Mouse (Mus musculus): ENCODE measurements around the gene Rnf152. TPM values are rescaled to one million over a fixed set of nuclear protein-coding genes. Genes with fewer than 3 reads are reported as not detected.
A peak's percentile ranks its signal among the peaks of the same experiment; 100 is the strongest.

Gene Rnf152
- polyA plus RNA-seq, 1 experiment from 2014 or later = 1.8 TPM

- H3K27me3 ChIP-seq (replicated peaks) = no peaks in the 10 kb centered on the region
- no peaks in the 10 kb centered on the region for H3K36me3 ChIP-seq
- H3K4me3 ChIP-seq (replicated peaks) = no peak overlapping the region
- peaks cover 6% of the 10 kb centered on the region; the same call in 1 of the 2 replicates for H3K4me1 ChIP-seq (replicated peaks)
- no peak for ATAC-seq
- H3K9me3 ChIP-seq = no peaks in the 10 kb centered on the region
- no peak overlapping the region for H3K27ac ChIP-seq
- H3K9ac ChIP-seq = no peak overlapping the region
- 65% methylated on average over 2 of the region's 2 CpGs for WGBS
- no peak overlapping the region for H3K4me2 ChIP-seq (replicated peaks)
These were observed 109.9 kb downstream of the Rnf152 start for GRCm38 (mm10) chr1:105246651-105247050.

- Histone ChIP-seq H3K9ac (no peak overlapping the region), H3K27ac (no peak overlapping the region), H3K4me1 (replicated peaks) (peaks cover 6% of the 10 kb centered on the region; the same call in 1 of the 2 replicates), H3K9me3 (no peaks in the 10 kb centered on the region), H3K4me3 (replicated peaks) (no peak overlapping the region), H3K36me3 (no peaks in the 10 kb centered on the region), H3K4me2 (replicated peaks) (no peak overlapping the region), H3K27me3 (replicated peaks) (no peaks in the 10 kb centered on the region)
- WGBS = 63% methylated on average over 3 of the region's 3 CpGs
- no peak for ATAC-seq
These were observed 110.4 kb downstream of the Rnf152 start for GRCm38 (mm10) chr1:105246075-105246574.

- Histone ChIP-seq H3K27me3 (replicated peaks) (no peaks in the 10 kb centered on the region), H3K27ac (no peak overlapping the region), H3K4me2 (replicated peaks) (no peak overlapping the region), H3K9ac (no peak overlapping the region), H3K4me3 (replicated peaks) (no peak overlapping the region), H3K36me3 (no peaks in the 10 kb centered on the region), H3K4me1 (replicated peaks) (peaks cover 6% of the 10 kb centered on the region; the same call in 1 of the 2 replicates), H3K9me3 (no peaks in the 10 kb centered on the region)
- peak; percentile 89 for ATAC-seq
- WGBS = 51% methylated on average over 6 of the region's 6 CpGs
These were observed 113.0 kb downstream of the Rnf152 start for GRCm38 (mm10) chr1:105243359-105244142.

- no peaks in the 10 kb centered on the region for H3K9me3 ChIP-seq
- no peaks in the 10 kb centered on the region for H3K36me3 ChIP-seq
- no peak overlapping the region for H3K27ac ChIP-seq
- ATAC-seq = no peak
- no peak overlapping the region for H3K9ac ChIP-seq
- peaks cover 6% of the 10 kb centered on the region; the same call in 1 of the 2 replicates for H3K4me1 ChIP-seq (replicated peaks)
- no peaks in the 10 kb centered on the region for H3K27me3 ChIP-seq (replicated peaks)
- no peak overlapping the region for H3K4me3 ChIP-seq (replicated peaks)
- H3K4me2 ChIP-seq (replicated peaks) = no peak overlapping the region
These were observed 116.3 kb downstream of the Rnf152 start for GRCm38 (mm10) chr1:105240185-105240584.

Data from intestine, embryonic 15.5 days (tissue).